ENCODE assay signal across 14 mouse cellular contexts in the genomic region with DNA sequence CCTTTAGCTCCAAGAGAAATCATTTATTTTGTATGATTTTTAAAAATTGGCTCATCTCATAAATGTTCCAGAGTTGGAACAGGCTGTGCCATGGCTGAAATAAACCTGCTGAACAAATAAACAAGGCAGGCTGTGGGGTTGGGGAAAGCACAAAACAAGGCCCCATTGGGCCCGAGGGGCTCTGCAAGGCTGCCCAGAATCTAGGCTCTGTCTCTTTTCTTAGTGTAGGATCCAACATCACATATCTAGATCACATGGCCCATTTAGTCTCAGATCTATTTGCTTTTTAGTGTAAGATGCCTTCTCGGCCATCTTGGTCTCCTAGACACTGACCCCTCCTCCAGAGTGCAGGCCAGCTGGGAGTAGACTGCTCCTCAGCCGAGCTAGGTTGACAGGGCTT.
"Had no signal": no experiment of that assay in that cellular context is flagged by ENCODE, and none has a peak within 500 bp of the region (broad histone marks: within the 10 kb centered on the region; RNA-seq: fewer than 3 reads in every experiment).

No protein-coding gene starts in this region.

- H3K4me3 ChIP-seq: kidney, embryonic 15.5 days; limb, embryonic 13.5 days; midbrain, embryonic 12.5 days; myocyte; neural tube, embryonic 12.5 days had no signal

- H3K27me3 ChIP-seq: kidney, embryonic 15.5 days; limb, embryonic 13.5 days; midbrain, embryonic 12.5 days; neural tube, embryonic 12.5 days had no signal

- H3K4me2 ChIP-seq: kidney, embryonic 15.5 days; limb, embryonic 13.5 days; midbrain, embryonic 12.5 days; neural tube, embryonic 12.5 days had no signal

- H3K9me3 ChIP-seq: kidney, embryonic 15.5 days; limb, embryonic 13.5 days; midbrain, embryonic 12.5 days; neural tube, embryonic 12.5 days had no signal

- H3K9ac ChIP-seq: kidney, embryonic 15.5 days; limb, embryonic 13.5 days; liver, embryonic 14.5 days; midbrain, embryonic 12.5 days; neural tube, embryonic 12.5 days had no signal

- DNase-seq: kidney, postnatal 36 days; left cerebral cortex, postnatal 4 days; lung, adult 18-20 months; retina, postnatal 1 day; right cerebral cortex, postnatal 4 days; spleen, adult 18-20 months; thymus, adult 18-20 months; thymus, postnatal 14 days had no signal

- H3K27ac ChIP-seq: kidney, embryonic 15.5 days; limb, embryonic 13.5 days; liver, embryonic 14.5 days; midbrain, embryonic 12.5 days; neural tube, embryonic 12.5 days had no signal
